24 mouse cellular contexts compared by ENCODE assay signal in the genomic region with DNA sequence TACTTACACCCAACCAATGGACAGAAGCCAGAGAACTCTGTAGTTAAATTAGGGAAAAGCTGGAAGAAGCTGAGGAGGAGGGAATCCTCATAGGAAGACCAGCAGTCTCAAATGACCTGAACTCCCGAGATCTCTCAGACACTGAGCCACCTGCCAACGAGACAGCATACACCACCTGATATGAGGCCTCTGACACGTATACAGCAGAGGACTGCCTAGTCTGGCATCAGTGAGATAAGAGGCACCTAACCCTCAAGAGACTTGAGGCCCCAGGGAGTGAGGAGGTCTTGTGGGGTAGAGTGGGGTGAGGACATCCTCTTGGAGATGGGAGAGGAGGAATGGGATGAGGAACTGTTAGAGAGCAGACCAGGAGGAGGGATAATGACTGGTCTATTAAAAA. TPM values are rescaled to one million over a fixed set of nuclear protein-coding genes. Genes with fewer than 3 reads are reported as not detected.
"Had no signal": no experiment of that assay in that cellular context is flagged by ENCODE, and none has a peak within 500 bp of the region (broad histone marks: within the 10 kb centered on the region; RNA-seq: fewer than 3 reads in every experiment).

No protein-coding gene starts in this region.

- H3K4me2 ChIP-seq: intestine, embryonic 15.5 days; limb, embryonic 15.5 days; lung, embryonic 14.5 days; midbrain, embryonic 11.5 days had no signal

- DNase-seq: kidney, adult 18-20 months; kidney, postnatal 10 days; lung, embryonic 14.5 days; lung, postnatal 10 days; lung, postnatal 4 days; right cerebral cortex, adult 18-20 months; right cerebral cortex, postnatal 25 days; thymus, postnatal 36 days had no signal

- H3K9me3 ChIP-seq: intestine, embryonic 15.5 days; limb, embryonic 15.5 days had no signal

- H3K27me3 ChIP-seq: intestine, embryonic 15.5 days; limb, embryonic 15.5 days had no signal

- H3K4me1 ChIP-seq: intestine, embryonic 15.5 days; limb, embryonic 15.5 days had no signal

- H3K9ac ChIP-seq: intestine, embryonic 15.5 days; limb, embryonic 15.5 days; lung, embryonic 14.5 days had no signal

- H3K4me3 ChIP-seq: intestine, embryonic 15.5 days; limb, embryonic 15.5 days had no signal

- H3K27ac ChIP-seq: intestine, embryonic 15.5 days; limb, embryonic 15.5 days had no signal

- ATAC-seq: intestine, embryonic 15.5 days had no signal

- H3K36me3 ChIP-seq: intestine, embryonic 15.5 days; limb, embryonic 15.5 days had no signal

RNA-seq across cellular contexts. Expression of gene Olfr202, which starts 6.1 kb away (rescaled TPM):
- total RNA-seq: layer of hippocampus, adult 8-10 months; layer of hippocampus, postnatal 25 days; left cerebral cortex, adult 8-10 months; left cerebral cortex, postnatal 25 days; megakaryocyte, adult 5-6 weeks; midbrain, postnatal 0 days had no signal
- polyA plus RNA-seq: intestine, embryonic 15.5 days; kidney, embryonic 14.5 days; large intestine, adult 2 months; limb, embryonic 11.5 days; limb, embryonic 15.5 days; lung, embryonic 14.5 days; midbrain, embryonic 11.5 days; midbrain, postnatal 0 days; neural tube, embryonic 14.5 days; small intestine, adult 2 months; stomach, embryonic 16.5 days; thymus, postnatal 0 days had no signal

RNA-seq across cellular contexts. Expression of gene Olfr201, which starts 8.1 kb away (rescaled TPM):
- total RNA-seq: layer of hippocampus, adult 8-10 months; layer of hippocampus, postnatal 25 days; left cerebral cortex, adult 8-10 months; left cerebral cortex, postnatal 25 days; megakaryocyte, adult 5-6 weeks; midbrain, postnatal 0 days had no signal
- polyA plus RNA-seq: intestine, embryonic 15.5 days; kidney, embryonic 14.5 days; large intestine, adult 2 months; limb, embryonic 11.5 days; limb, embryonic 15.5 days; lung, embryonic 14.5 days; midbrain, embryonic 11.5 days; midbrain, postnatal 0 days; neural tube, embryonic 14.5 days; small intestine, adult 2 months; stomach, embryonic 16.5 days; thymus, postnatal 0 days had no signal

RNA-seq across cellular contexts. Expression of gene Olfr203, which starts 18.1 kb away (rescaled TPM):
- total RNA-seq: layer of hippocampus, adult 8-10 months; layer of hippocampus, postnatal 25 days; left cerebral cortex, adult 8-10 months; left cerebral cortex, postnatal 25 days; megakaryocyte, adult 5-6 weeks; midbrain, postnatal 0 days had no signal
- polyA plus RNA-seq: intestine, embryonic 15.5 days; kidney, embryonic 14.5 days; large intestine, adult 2 months; limb, embryonic 11.5 days; limb, embryonic 15.5 days; lung, embryonic 14.5 days; midbrain, embryonic 11.5 days; midbrain, postnatal 0 days; neural tube, embryonic 14.5 days; small intestine, adult 2 months; stomach, embryonic 16.5 days; thymus, postnatal 0 days had no signal

RNA-seq across cellular contexts. Expression of gene Olfr204, which starts 37.5 kb away (rescaled TPM):
- total RNA-seq: layer of hippocampus, adult 8-10 months; layer of hippocampus, postnatal 25 days; left cerebral cortex, postnatal 25 days; megakaryocyte, adult 5-6 weeks; midbrain, postnatal 0 days had no signal
- polyA plus RNA-seq: intestine, embryonic 15.5 days; kidney, embryonic 14.5 days; large intestine, adult 2 months; limb, embryonic 11.5 days; limb, embryonic 15.5 days; lung, embryonic 14.5 days; midbrain, embryonic 11.5 days; midbrain, postnatal 0 days; neural tube, embryonic 14.5 days; small intestine, adult 2 months; stomach, embryonic 16.5 days; thymus, postnatal 0 days had no signal

RNA-seq across cellular contexts. Expression of gene Olfr205, which starts 50.4 kb away (rescaled TPM):
- total RNA-seq: layer of hippocampus, adult 8-10 months; layer of hippocampus, postnatal 25 days; left cerebral cortex, adult 8-10 months; left cerebral cortex, postnatal 25 days; megakaryocyte, adult 5-6 weeks; midbrain, postnatal 0 days had no signal
- polyA plus RNA-seq: intestine, embryonic 15.5 days; kidney, embryonic 14.5 days; large intestine, adult 2 months; limb, embryonic 11.5 days; limb, embryonic 15.5 days; lung, embryonic 14.5 days; midbrain, embryonic 11.5 days; midbrain, postnatal 0 days; neural tube, embryonic 14.5 days; small intestine, adult 2 months; stomach, embryonic 16.5 days; thymus, postnatal 0 days had no signal
